Mouse (Mus musculus): ENCODE measurements around the gene Wdr3.

GRCm38 (mm10) chr3:100189861-100190260, 27.7 kb upstream of the Wdr3 start:
- TF ChIP-seq POLR2A (IDR thresholded peaks at IDR 0.05; ENCODE audit: low read depth, low read length) (no peak), CTCF (IDR thresholded peaks at IDR 0.05; ENCODE audit: borderline replicate concordance, insufficient read depth, low read length) (no peak)
